ENCODE assay signal across 8 mouse cellular contexts in the genomic region with DNA sequence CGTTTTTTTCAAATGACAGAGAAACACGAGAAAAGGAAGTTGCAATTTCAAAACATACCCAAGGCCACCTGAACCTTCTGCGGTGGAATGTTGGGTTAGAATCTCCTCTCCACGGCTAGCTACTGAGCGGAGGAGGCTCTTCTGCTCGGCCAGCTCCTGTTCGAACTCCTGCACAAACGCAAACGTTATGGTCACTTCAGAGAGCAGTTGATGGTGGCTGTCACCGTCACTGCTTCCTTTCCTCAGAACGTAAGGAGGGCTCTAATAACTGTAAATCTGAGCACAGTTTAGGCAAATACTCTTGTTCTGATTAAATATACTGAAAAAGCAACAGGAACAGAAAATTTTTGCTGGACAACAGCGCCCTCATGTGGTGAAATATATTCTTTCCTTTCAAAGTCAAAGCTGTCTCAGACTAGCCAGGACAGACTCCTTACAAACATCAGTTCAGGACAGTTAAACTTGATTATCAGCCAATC.
DNase-seq lines count a peak whose midpoint lies in the region; ATAC-seq and TF ChIP-seq lines count a peak whose summit lies in the region.

No protein-coding gene starts in this region.

- H3K9me3 ChIP-seq in heart, embryonic 10.5 days = no peaks in the 10 kb centered on the region
- no peaks in the 10 kb centered on the region for H3K9me3 ChIP-seq in E14TG2a.4 (ENCODE audit: low read length)
- H3K9me3 ChIP-seq in midbrain, embryonic 15.5 days = no peaks in the 10 kb centered on the region

- no peak for TF ChIP-seq POLR2A in thymus, adult 2 months (IDR thresholded peaks at IDR 0.05; ENCODE audit: control insufficient read depth, extremely low read depth, insufficient read depth, low read length, poor library complexity)

- H3K27ac ChIP-seq in heart, embryonic 10.5 days = no peak overlapping the region
- H3K27ac ChIP-seq in midbrain, embryonic 15.5 days = no peak overlapping the region
- H3K27ac ChIP-seq in thymus, adult 2 months (ENCODE audit: control insufficient read depth, insufficient read depth, low read length) = no peak overlapping the region

- peak; percentile 40 for TF ChIP-seq CTCF in E14TG2a.4 (conservative IDR thresholded peaks at IDR 0.05; ENCODE audit: low read length)
- TF ChIP-seq CTCF in thymus, adult 2 months (IDR thresholded peaks at IDR 0.05; ENCODE audit: borderline replicate concordance, control insufficient read depth, extremely low read depth, insufficient read depth, low read length, poor library complexity) = no peak

- WGBS in heart, embryonic 10.5 days = 62% methylated on average over 12 of the region's 12 CpGs
- WGBS in midbrain, embryonic 15.5 days = 57% methylated on average over 12 of the region's 12 CpGs
- 52% methylated on average over 12 of the region's 12 CpGs for WGBS in thymus, adult 2 months

- 0 out of 2 replicates have a peak, but pooled peaks cover 9% of the 10 kb centered on the region for H3K4me1 ChIP-seq in heart, embryonic 10.5 days
- H3K4me1 ChIP-seq in E14TG2a.4 (replicated peaks; ENCODE audit: low read depth, low read length) = peaks cover 10% of the 10 kb centered on the region; the same call in 1 of the 2 replicates
- H3K4me1 ChIP-seq in midbrain, embryonic 15.5 days = no peaks in the 10 kb centered on the region
- H3K4me1 ChIP-seq in thymus, adult 2 months (replicated peaks; ENCODE audit: control insufficient read depth, insufficient read depth, low read length) = peaks cover 2% of the 10 kb centered on the region; the same call in 1 of the 2 replicates

- H3K27me3 ChIP-seq in heart, embryonic 10.5 days (ENCODE audit: insufficient read depth, poor library complexity, severe bottlenecking) = no peaks in the 10 kb centered on the region
- H3K27me3 ChIP-seq in E14TG2a.4 (ENCODE audit: insufficient read depth, low read length) = 0 out of 2 replicates have a peak, but pooled peaks cover 3% of the 10 kb centered on the region
- no peaks in the 10 kb centered on the region for H3K27me3 ChIP-seq in midbrain, embryonic 15.5 days (replicated peaks)
- no peaks in the 10 kb centered on the region for H3K27me3 ChIP-seq in thymus, adult 2 months (ENCODE audit: control insufficient read depth, insufficient read depth, low read length)

- H3K4me3 ChIP-seq in heart, embryonic 10.5 days = no peak overlapping the region
- H3K4me3 ChIP-seq in E14TG2a.4 (replicated peaks; ENCODE audit: low read length) = no peak overlapping the region
- no peak overlapping the region for H3K4me3 ChIP-seq in midbrain, embryonic 15.5 days
- H3K4me3 ChIP-seq in thymus, adult 2 months (ENCODE audit: control insufficient read depth, insufficient read depth, low read length) = no peak overlapping the region

- H3K4me2 ChIP-seq in midbrain, embryonic 15.5 days = no peak overlapping the region

- peak; percentile 60 for ATAC-seq in midbrain, embryonic 15.5 days (replicated peaks)

- intact Hi-C loops in heart, postnatal 14 days (cut with DNase I) = loop anchor here (10.0 kb wide), 2 partner anchors 567 to 727 kb away; a partner anchor contains a TSS

- peak; percentile 48 to 78 for DNase-seq in heart, adult 18-20 months
- no peak for DNase-seq in heart, embryonic 10.5 days (ENCODE audit: low spot score)
- DNase-seq in c-Kit-positive CD71-positive TER-119-negative erythroid progenitor cells, embryonic 14.5 days (ENCODE audit: low read depth) = peak; percentile 51
- peak; percentile 32 to 69 for DNase-seq in heart, postnatal 14 days
- DNase-seq in layer of hippocampus, adult 9-10 months (ENCODE audit: low spot score) = peak; percentile 55
- peak; percentile 57 for DNase-seq in thymus, adult 2 months

- H3K36me3 ChIP-seq in heart, embryonic 10.5 days = peaks cover 9% of the 10 kb centered on the region; the same call in 1 of the 2 replicates
- no peaks in the 10 kb centered on the region for H3K36me3 ChIP-seq in E14TG2a.4 (ENCODE audit: insufficient read depth, low read length)
- no peaks in the 10 kb centered on the region for H3K36me3 ChIP-seq in midbrain, embryonic 15.5 days (replicated peaks)
- H3K36me3 ChIP-seq in thymus, adult 2 months (ENCODE audit: control insufficient read depth, insufficient read depth, low read length) = peaks cover 14% of the 10 kb centered on the region

- H3K9ac ChIP-seq in midbrain, embryonic 15.5 days = no peak overlapping the region
